Mouse (Mus musculus) 416B (cell line): ENCODE results near the gene Ksr2.
A peak's percentile ranks its signal among the peaks of the same experiment; 100 is the strongest.
"Not testable (repeated sequence)": the region's sequence is repeated elsewhere in the genome, so short reads cannot be mapped to it uniquely, and the experiment has no call there.

Source experiments
- DNase-seq: peaks from one replicate; pipeline ENCODE4 v3.0.0; 2011; ENCODE audit warnings: low read depth

Ksr2 gene

GRCm38 (mm10) chr5:117413507-117414501 is at the start of gene Ksr2:
Ksr2 (plus strand) TSS chr5:117414000.
- no peak for DNase-seq

- no peak for DNase-seq
Observed at GRCm38 (mm10) chr5:117364821-117365220, 49.0 kb upstream of the Ksr2 start.

GRCm38 (mm10) chr5:117365904-117366561 is 47.8 kb upstream of the Ksr2 start:
- no peak for DNase-seq

- no peak for DNase-seq
Observed at GRCm38 (mm10) chr5:117367206-117367605, 46.6 kb upstream of the Ksr2 start.

DNA sequence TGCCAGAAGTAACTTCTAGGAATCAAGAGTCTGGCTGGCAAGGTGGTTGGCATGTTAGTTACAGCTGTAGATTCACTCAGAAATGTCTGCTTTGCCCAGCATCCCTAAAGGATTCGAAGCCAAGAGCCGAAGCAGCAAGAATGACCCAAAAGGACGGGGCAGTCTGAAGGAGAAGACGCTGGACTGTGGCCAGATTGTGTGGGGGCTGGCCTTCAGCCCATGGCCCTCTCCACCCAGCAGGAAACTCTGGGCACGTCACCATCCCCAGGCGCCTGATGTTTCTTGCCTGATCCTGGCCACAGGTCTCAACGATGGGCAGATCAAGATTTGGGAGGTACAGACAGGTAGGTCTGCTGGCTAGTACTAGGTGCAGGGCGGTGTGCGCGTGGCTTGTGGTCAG is 43.2 kb upstream of the Ksr2 start:
- no peak for DNase-seq

DNA sequence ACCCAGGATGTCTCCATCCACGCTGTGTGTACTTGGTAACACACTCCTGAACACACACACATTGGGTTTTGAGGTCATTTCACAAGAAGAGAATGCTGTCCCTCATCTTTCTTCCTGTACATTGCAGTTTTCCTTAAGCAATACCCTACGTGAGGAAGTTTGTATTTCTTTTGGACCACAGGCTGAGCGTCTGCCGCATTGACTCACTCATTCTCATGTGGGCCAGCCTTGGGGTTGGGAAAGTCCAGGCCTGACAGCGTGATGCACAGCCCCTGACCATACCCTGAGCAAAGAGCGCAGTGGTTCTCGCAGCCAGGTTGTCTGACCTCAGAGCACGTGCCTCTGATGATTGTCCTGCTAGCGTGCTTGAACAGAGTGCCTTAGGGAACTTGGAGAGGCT is 40.4 kb upstream of the Ksr2 start:
- peak; percentile 30 for DNase-seq

DNA sequence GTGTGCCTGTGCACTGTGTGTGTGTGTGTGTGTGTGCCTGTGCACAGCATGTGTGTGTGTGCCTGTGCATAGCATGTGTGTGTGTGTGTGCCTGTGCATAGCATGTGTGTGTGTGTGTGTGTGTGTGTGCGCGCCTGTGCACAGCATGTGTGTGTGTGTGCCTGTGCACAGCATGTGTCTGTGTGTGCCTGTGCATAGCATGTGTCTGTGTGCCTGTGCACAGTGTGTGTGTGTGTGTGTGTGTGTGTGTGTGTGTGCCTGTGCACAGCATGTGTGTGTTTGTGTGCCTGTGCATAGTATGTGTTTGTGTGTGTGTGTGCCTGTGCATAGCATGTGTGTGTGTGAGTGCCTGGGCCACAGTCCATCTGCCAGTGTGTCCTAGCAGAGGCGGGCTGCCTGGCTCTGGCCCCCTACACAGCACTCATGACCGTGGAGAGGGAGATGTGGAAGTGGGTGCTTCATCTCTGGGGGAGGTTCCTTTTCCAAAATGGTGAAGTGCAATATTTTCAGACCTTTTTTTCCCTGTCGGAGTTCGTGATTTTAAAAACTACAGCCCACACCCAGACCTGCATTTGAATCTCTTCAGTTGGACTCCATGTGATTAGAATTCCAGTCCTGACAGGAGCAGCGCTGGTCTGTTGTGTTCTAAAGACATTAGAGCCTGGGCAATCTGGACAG is 39.3 kb upstream of the Ksr2 start:
- no peak for DNase-seq

GRCm38 (mm10) chr5:117376331-117376761 is 37.5 kb upstream of the Ksr2 start:
- no peak for DNase-seq

DNA sequence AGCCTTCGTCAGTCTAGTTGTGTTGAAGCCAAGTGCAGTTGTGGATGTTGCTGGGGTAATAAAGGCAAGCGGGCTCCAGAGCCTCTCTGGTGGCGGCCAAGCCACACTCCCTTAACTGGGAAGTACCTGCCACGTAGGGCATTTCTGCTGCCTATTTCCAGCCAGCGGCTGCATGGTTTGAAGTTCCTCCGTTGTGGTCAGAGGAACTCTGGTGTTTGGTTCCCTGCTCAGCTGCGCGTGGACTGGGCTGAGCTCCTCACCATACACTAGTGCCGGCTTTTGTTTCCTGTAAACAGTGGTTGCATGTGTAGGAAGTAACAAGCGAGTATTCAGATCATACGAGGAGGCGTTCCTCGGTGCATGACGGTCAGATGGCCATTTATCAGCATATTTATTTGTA is 36.1 kb upstream of the Ksr2 start:
- not testable (repeated sequence) for DNase-seq

- no peak for DNase-seq
Observed at GRCm38 (mm10) chr5:117380199-117380598, 33.6 kb upstream of the Ksr2 start.

DNA sequence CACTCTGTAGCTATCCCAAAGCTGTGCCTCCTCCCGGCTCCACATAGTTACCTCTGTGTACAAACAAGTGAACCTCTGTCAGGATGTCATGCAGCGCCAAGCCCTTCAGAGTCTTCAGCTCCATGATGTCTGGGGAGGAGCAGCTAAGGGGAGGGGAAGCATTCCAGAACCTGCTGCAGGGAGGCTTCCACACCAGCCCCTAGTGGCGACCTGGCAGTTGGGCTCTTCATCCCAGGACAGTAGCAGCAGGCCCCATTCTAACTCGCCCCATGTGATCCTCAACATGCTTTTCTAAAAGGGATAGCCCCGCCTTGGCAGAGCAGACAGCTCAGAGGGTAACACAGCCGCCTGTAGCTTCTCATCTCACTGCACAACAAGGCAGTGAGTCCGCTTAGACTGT is 32.0 kb upstream of the Ksr2 start:
- no peak for DNase-seq

DNA sequence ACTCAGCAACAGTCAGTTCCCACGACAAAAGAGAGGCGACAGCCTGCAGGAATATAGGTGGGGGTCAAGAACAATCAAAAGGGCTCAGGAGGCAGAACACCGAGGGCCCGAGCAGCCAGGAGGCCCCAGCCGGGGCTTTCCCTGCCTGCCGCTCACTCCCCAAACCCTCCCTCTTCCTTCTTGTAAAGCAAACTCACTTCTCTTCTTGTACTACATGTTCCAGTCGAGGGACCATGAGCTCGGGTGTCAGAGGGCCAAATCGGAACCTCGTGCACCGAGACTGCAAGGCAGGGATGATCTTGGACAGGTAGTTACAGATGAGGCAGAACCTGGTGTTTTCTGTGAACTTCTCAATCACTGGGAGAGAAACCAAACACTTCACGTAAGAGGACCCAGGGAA is 30.6 kb upstream of the Ksr2 start:
- no peak for DNase-seq

GRCm38 (mm10) chr5:117388296-117388751 is 25.5 kb upstream of the Ksr2 start:
- peak; percentile 89 for DNase-seq

- peak; percentile 97 for DNase-seq
Observed at GRCm38 (mm10) chr5:117388877-117389276, 24.9 kb upstream of the Ksr2 start, which contains the start of gene Rfc5. Rfc5 (minus strand) TSS chr5:117389047.

DNA sequence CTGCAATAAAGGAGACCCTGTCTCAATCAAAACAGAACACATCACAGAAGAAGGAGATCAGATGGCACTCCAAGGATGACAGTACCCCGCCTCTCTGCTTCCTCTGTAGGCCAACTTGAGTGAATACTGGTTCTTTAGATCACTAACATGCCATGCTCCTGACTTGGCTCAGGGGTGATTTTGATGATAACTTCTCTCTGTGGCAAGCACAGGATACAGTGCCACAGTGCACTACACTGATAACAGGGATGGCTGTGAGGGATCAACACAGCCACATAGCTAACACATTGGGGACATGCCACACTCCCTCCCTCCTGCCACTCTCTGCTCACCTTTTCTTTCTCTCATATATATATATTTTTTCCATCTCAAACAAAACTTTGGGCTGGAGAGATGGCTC is 22.9 kb upstream of the Ksr2 start:
- peak; percentile 52 for DNase-seq

GRCm38 (mm10) chr5:117395834-117396233 is 18.0 kb upstream of the Ksr2 start:
- no peak for DNase-seq

DNA sequence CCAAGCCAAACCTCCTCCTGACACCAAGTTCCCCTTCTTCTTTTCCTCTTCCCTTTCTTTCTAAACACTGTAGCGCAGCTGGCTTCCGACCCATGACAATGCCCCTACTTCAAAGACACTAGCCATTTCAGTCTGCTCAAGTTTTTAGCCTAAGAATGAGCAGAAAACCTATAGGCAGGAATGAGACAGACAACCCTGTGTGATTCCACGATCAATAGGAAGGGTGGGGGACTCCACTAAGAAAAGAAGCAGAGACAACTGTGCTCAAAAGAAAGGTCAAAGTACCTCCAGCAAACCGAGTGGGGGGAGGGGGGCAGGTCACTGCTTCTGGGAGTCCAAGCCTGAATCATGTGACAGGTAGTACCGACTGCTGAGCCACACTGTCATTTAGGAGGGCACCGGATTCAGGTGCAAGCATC is 17.2 kb upstream of the Ksr2 start:
- DNase-seq, result no peak

- DNase-seq, result no peak
Observed at GRCm38 (mm10) chr5:117397371-117397770, 16.4 kb upstream of the Ksr2 start.

DNA sequence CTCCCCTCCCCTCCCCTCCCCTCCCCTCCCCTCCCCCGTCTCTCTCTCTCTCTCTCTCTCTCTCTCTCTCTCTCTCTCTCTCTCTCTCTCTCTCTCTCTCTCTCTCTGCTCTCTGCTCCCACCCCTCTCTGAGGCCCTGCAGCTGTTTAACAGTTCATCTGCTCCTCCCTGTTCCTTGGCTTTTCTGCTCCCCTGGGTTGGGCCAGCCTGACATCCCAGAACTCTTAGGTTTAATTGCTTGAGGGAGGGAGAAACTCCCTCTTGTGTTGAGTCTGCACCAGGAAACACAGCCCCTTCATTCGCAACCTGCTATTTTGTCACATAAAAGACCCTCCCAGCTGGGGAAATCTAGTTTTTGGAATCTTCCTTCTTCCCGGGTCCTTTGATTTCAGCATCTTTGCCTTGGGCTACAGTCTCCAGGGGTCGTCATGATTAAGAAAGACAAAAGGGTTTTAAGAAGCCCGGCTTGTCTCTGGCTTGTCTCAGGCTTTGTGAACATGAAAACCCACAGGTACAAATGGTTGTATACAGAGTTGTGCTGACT is 15.7 kb upstream of the Ksr2 start:
- no peak for DNase-seq

- DNase-seq, result no peak
Observed at GRCm38 (mm10) chr5:117399281-117399680, 14.5 kb upstream of the Ksr2 start.

GRCm38 (mm10) chr5:117403609-117404008 is 10.2 kb upstream of the Ksr2 start:
- DNase-seq, result no peak

DNA sequence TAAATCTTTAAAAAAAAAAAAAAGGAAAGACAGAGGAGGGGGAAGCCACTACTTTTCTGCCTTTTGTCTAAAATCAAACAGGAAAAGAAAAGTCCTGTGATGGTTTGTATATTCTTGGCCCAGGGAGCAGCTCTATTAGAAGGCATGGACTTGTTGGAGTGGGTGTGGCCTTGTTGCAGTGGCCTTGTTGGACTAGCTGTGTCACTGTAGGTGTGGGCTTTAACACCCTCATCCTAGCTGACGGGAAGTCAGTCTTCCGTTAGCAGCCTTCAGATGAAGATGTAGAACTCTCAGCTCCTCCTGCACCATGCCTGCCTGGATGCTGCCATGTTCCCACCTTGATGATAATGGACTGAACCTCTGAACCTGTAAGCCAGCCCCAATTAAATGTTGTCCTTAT is 9.1 kb upstream of the Ksr2 start:
- not testable (repeated sequence) for DNase-seq
